Mouse (Mus musculus) stomach, postnatal 0 days (tissue): ENCODE measurements around the gene Grn.

Source experiments
- CTCF ChIP-seq: IDR thresholded peaks from 2 replicates; pipeline ENCODE4 v1.5.1; 2016; ENCODE audit warnings: antibody characterized with exemption, low read depth, mild to moderate bottlenecking, moderate library complexity
- EP300 ChIP-seq: optimal IDR thresholded peaks from 2 replicates; pipeline ENCODE3; 2016; ENCODE audit warnings: antibody characterized with exemption

DNA sequence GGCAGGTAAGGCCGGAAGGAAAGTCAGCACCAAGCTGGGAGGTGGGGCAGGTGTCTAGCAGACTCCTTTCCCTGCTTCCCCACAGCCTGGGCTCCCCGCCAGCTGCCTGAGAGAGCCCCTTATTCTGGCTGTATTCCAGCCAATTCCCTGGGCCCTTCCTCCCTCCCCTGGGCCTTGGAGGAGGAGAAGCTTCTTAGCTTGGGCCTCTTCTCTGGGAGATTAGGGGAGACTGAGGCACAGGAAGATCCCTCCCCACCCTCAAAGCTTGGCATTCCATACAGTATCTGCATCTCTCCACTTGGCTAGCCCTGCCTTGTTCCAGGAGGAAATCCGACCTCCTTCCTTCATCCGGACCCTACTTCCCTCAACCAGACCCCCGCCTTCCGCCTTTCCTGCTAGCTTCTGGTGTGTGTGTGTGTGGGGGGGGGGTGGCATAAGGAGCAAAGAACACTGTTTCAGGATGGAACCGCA lies 15.8 kb downstream of the Grn start:
- no peak for TF ChIP-seq CTCF
- no peak for TF ChIP-seq EP300
